Mouse (Mus musculus) 3T3-L1 (cell line): ENCODE measurements at regions not wholly inside any gene's neighbourhood (a gene's known extent, or its start where the extent isn't known, plus 50 kb on each side); places are given as distances from the start of the nearest gene placed in this dataset.

ENCODE experiments used
- DNase-seq: peaks from one replicate; pipeline ENCODE4 v3.0.0-alpha.2; 2015; ENCODE audit warnings: low read depth, low spot score

- DNase-seq = no peak
These were observed 51.3 kb upstream of the Mrtfb start for GRCm38 (mm10) chr16:13204948-13205470.

GRCm38 (mm10) chr16:13205855-13206254 is 50.4 kb upstream of the Mrtfb start:
- DNase-seq = peak; percentile 72
